Mouse (Mus musculus) MN1 (cell line): ENCODE measurements around the gene Mical3.

Experiments
- DNase-seq: peaks from one replicate; pipeline ENCODE4 v3.0.0-alpha.2; 2016; ENCODE audit warnings: low spot score

Gene Mical3

DNA sequence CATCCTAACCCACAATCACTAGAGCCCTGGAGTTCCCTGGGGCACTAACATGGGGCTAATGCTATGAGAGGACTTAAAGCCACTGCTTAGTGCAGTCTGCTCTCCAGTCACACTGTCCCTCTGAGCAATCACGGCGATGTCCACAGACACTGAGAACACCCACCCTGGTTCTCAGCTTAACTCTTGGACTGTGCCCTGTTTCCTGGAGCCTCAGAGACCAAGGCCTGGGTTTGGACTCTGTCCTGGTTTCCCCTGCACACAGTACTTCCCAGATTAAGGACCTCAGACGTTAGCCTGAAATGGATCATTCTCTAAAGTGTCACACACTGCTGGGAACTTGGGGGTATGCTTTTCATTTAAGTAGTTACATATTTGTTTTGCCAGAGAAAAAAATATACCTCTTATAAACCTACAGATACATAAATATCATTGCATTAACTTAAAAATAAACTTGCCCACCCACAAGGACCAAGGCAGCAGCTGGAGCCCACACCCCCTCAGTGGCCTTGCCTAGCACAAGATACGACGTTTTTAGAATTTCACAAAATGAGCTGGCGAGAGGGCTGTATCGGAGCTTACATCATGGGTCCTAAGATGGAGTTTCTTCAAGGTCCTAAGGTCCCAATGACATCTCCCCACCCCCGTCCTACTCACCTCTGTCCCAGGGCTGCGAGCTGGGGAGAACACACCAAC, 170.3 kb downstream of the Mical3 start:
- no peak for DNase-seq

DNA sequence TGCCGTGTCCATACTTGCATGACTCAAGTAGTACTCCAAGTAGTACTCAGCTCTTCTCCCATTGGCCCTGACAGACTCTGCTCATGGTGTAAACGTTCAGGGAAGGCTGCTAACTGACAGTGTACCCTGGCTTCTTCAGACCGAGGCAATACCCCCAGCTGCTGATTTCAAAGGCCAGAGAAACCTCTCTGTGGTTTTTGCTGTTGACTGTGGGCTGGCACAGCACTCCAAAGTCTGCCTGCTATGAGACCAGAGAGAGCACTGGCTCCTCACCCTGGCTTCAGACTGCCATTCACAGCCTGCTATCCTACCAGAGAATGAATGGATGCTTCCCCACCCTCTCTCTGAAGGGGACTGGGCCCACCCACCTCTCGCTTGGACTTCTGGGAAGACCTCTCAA, 173.5 kb downstream of the Mical3 start:
- no peak for DNase-seq

DNA sequence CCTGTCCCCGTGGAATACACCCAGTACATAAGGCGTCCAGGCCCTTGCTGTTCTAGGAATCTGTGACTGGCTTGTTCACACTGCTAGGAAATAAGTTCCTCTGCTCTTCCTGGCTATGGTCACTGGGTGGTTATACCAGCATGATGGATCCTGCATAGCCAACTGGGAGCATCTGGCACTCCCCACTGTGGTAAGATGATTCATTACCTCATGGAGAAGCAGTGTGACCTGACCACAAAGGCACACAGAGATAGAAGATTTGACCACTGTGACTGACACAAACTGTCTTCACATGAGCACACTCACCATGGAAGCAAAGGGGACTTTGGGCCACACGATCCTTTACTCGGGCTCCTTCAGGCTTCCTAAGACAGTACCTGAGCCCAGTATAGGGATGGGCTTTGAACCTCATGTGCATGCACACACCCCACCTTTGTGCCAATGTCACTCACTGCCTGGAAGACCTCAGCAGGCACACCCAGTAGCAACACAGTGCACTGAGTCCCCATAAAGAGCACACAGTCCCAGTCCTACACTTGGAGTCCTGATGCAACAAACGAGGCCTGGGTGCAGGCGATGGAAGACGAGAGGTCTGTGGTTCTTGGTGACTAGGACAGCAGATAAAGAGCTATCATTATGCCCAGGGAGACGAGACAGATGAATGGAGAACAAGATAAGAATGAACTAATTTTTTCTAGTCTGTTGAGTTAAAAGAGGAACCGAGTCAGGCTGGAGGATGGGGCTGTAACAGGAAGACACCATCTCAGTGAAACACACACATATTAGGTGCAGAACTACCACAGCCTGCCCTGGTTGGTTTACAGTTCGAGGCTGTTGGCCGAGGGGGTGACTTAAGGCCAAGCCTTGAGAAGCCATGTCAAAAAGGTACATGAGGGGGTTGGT, 174.3 kb downstream of the Mical3 start:
- no peak for DNase-seq

DNA sequence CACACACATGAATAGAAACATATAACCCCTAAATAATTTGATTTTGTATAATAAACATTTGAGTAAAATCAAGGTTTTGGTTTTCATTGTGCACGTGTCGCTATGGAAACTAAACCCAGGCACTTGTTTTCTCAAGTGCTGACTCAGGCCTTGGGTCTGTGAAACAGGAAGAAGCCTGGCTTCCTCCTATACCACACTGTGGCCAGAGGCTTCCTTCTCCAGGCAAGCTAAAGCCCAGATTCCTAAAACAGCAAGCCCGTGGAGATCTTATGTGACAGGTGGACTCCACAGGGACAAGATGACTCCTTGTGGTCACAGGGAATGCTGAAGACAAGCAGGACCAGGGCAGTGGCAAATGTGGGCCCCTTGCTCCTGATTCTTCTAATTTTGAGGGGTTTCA, 175.6 kb downstream of the Mical3 start:
- no peak for DNase-seq

DNA sequence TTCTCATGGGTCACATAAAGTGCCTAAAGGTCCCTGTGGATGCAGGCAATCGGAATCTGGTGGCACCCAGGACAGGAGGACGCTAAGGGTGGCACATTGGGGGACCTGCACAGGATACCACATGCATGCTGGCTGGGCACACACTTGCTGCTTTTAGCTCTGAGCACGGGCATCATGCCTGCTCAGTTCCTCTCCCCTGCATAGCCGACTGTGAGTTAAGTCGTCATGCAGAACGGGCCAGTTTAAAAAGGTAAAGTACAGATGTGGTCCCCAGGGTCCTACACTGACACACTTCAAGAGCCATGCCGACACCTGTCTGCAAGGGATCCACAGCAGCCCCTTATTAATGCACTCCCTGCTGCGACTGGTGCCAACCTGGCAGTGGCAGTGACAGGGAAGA, 176.6 kb downstream of the Mical3 start:
- DNase-seq = no peak

- DNase-seq = no peak
These were observed 178.3 kb downstream of the Mical3 start for GRCm38 (mm10) chr6:120952475-120952874.

- no peak for DNase-seq
These were observed 179.5 kb downstream of the Mical3 start for GRCm38 (mm10) chr6:120951311-120951710.

- no peak for DNase-seq
These were observed 185.3 kb downstream of the Mical3 start for GRCm38 (mm10) chr6:120945510-120945909.

GRCm38 (mm10) chr6:120943964-120944363, 186.8 kb downstream of the Mical3 start:
- DNase-seq = no peak

DNA sequence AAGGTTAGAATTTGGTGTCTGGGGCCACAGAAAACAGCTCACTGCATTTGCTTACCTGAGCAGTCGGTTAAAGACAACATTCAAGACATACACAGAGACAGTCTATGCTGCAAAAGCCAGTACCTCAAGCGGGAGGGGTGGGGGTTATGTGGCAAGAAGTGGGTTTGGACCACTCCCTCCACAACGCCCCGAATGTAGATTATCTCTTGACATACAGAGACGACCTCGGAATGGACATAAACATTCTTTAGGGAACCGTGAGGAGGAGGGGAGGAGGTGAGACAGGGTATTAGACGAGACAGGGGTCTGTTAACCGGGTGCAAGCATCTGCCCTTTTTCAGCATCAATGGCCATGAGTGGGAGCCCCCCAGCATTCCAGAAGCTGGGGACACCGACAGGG, 187.2 kb downstream of the Mical3 start:
- DNase-seq = no peak

DNA sequence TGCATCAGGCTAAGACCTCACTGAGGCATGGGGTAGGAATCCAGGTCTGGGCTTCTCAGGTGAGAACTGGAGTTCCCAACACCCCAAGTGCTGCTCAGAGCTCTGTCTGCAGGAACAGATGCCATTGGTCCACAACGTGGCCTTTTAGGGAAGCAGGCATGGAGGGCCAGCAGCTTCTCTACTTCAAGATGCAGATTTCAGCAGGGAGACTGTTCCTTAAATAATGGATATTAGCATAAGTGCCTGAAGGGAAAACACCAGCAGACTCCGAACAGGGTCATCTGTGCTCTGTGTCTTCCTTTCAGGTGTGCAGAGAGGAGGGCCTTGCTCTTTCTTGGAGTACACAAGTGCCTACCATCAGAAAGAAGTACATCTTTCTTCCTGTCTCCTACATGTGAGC, 187.7 kb downstream of the Mical3 start:
- no peak for DNase-seq

GRCm38 (mm10) chr6:120941575-120941974, 189.2 kb downstream of the Mical3 start:
- DNase-seq = no peak

DNA sequence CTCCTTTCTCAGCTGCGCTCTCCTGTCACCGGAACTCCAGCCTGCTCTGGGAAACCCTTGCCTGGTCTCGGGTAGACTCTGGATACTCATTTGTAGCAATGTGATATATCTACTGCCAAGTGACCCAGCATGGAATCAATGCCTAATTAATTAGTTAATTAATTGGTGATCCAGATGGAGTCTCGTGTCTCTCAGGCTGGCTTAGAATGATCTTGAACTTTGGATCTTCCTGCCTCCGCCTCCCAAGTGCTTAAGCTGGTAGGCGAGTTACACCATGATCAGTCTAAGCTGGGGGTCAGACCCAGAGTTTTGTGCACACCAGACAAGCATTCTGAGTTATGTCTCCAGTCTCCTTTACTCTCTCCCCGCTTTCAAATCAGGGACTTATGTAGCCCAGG, 189.7 kb downstream of the Mical3 start:
- no peak for DNase-seq

DNA sequence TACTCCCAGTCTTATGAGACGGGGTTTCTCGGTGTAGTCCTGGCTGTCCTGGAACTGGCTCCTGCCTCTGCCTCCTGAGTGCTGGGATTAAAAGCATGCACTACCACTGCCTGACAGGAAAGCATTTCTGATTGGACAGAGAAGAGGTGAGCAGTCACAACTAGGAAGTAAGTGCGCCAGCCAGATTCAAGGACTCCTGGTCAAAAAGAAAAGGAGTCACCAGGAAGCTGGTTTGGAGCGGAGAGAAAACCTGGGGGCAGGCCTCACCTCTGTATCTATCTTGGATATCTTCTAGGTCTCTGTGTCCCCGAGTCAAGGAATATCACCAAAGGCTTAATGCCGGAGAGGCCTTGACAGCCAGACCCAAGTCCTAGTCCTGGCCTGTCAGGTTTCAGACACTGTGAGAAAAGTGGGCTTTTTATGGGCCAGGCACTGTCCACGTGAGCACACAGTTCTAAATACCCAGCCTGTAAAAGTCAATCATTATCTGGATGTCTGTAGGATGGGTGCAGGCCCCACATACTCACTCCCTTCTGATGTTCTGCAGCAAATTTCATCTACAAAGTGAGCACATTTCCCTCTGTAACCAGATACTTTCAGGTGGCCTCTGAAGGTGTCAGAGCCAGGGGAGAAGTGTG, 190.2 kb downstream of the Mical3 start:
- no peak for DNase-seq

- no peak for DNase-seq
These were observed 191.0 kb downstream of the Mical3 start for GRCm38 (mm10) chr6:120939783-120940182.

- DNase-seq = no peak
These were observed 191.9 kb downstream of the Mical3 start for GRCm38 (mm10) chr6:120938763-120939450.

- DNase-seq = no peak
These were observed 192.7 kb downstream of the Mical3 start for GRCm38 (mm10) chr6:120937999-120938608.

GRCm38 (mm10) chr6:120937104-120937617, 193.6 kb downstream of the Mical3 start:
- no peak for DNase-seq

DNA sequence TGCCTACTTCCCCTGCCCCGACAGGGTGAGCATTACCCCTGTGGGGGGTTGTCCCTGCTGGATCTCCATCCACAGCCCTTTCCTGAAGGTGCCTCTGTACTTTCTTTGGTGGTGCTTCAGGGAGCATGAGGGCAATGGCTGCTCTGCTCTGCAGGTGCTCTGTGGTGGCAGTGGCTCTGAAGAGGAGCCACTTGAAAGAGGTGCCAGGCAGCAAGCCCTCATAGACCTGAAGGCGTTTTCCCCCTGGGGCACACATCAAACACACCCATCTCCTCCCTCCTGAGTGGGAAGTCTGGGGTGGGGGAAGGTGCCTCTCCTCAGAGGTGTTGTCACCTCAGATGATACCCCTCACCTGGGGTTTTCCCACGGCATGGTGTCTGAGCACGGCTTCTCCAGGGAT, 196.6 kb downstream of the Mical3 start:
- DNase-seq = no peak

GRCm38 (mm10) chr6:120933670-120934069, 197.1 kb downstream of the Mical3 start:
- DNase-seq = no peak

DNA sequence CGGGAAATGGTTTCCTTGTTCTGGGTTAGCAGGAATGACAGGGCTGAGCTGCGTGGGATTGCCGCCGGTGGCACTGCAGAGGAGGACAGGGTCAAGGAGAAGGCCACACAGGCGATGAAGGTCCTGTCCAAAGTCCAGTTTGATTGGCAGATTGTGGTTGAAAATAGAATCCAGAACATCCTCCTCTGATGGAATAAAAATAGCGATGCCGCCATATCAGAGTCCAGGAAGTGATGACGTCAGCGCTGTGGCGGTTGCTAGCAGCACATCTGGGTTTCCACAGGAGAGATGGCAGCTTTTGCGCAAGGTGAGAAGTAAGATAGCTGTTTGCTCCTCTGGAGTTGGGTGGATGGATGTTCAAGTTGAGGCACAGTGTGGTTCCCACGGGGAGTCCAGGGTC, 198.2 kb downstream of the Mical3 start:
- no peak for DNase-seq
